8 mouse cellular contexts compared by ENCODE assay signal in the genomic region with DNA sequence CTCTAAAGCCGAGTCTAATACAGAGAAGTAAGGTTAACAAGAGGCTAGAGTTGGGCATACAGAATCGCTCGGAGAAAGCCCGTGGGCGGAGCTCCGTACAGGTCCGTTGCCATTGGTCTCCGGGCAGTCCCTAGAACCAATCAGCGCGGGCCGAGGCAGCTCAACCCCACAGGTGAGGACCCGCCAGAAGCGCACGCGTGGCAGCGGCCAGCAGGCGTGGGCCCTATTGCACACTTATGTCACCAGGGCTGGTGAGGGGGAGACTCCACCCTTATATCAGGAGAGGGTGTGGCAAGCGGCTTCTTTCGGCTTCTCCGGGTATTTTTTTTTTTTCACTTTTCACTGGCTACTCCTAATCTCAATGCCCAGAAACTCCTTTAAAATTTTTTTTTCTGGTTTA. TPM values are rescaled to one million over a fixed set of nuclear protein-coding genes. Genes with fewer than 3 reads are reported as not detected.
DNase-seq lines count a peak whose midpoint lies in the region; ATAC-seq and TF ChIP-seq lines count a peak whose summit lies in the region.

No protein-coding gene starts in this region.

- no peak for TF ChIP-seq POLR2A in bone marrow macrophage, adult 2 months (IDR thresholded peaks at IDR 0.05; ENCODE audit: borderline replicate concordance, low read depth, low read length)
- TF ChIP-seq POLR2A in testis, adult 2 months (IDR thresholded peaks at IDR 0.05; ENCODE audit: control insufficient read depth, low read depth, low read length), result no peak

- no peak overlapping the region for H3K27ac ChIP-seq in bone marrow macrophage, adult 2 months (ENCODE audit: insufficient read depth, low read depth, low read length)
- 0 out of 2 replicates have a peak overlapping the region, but pooled peaks have one; percentile 19 for H3K27ac ChIP-seq in heart, embryonic 12.5 days (ENCODE audit: poor library complexity, severe bottlenecking)
- no peak overlapping the region for H3K27ac ChIP-seq in kidney, embryonic 14.5 days (ENCODE audit: low read depth, low read length)
- no peak overlapping the region for H3K27ac ChIP-seq in liver, embryonic 15.5 days (replicated peaks)
- no peak overlapping the region for H3K27ac ChIP-seq in testis, adult 2 months (ENCODE audit: control insufficient read depth, insufficient read depth, low read depth, low read length)

- H3K4me3 ChIP-seq in bone marrow macrophage, adult 2 months (ENCODE audit: insufficient read depth, low read length), result peak overlapping the region; percentile 50
- H3K4me3 ChIP-seq in heart, embryonic 12.5 days, result peak overlapping the region; percentile 44
- H3K4me3 ChIP-seq in kidney, embryonic 14.5 days (ENCODE audit: low read length), result peak overlapping the region; percentile 29
- peak overlapping the region; percentile 21 for H3K4me3 ChIP-seq in liver, embryonic 15.5 days (replicated peaks)
- H3K4me3 ChIP-seq in testis, adult 2 months (ENCODE audit: control insufficient read depth, low read depth, low read length), result peak overlapping the region; percentile 48; the same call in 1 of the 2 replicates

- no peak for TF ChIP-seq CTCF in bone marrow macrophage, adult 2 months (IDR thresholded peaks at IDR 0.05; ENCODE audit: low read depth, low read length)
- TF ChIP-seq CTCF in testis, adult 2 months (IDR thresholded peaks at IDR 0.05; ENCODE audit: control insufficient read depth, insufficient read depth, insufficient replicate concordance, low read depth, low read length), result no peak

- H3K4me2 ChIP-seq in heart, embryonic 12.5 days, result peak overlapping the region; percentile 80
- H3K4me2 ChIP-seq in kidney, embryonic 14.5 days (replicated peaks; ENCODE audit: low read depth, low read length), result peak overlapping the region; percentile 51
- peak overlapping the region; percentile 58 for H3K4me2 ChIP-seq in liver, embryonic 15.5 days

- WGBS in heart, embryonic 12.5 days, result 6% methylated on average over 20 of the region's 20 CpGs
- WGBS in kidney, embryonic 14.5 days, result 1% methylated on average over 20 of the region's 20 CpGs
- 1% methylated on average over 20 of the region's 20 CpGs for whole genome bisulfite sequencing in liver, embryonic 15.5 days (ENCODE audit: insufficient replicate concordance)

- no peaks in the 10 kb centered on the region for H3K36me3 ChIP-seq in heart, embryonic 12.5 days
- H3K36me3 ChIP-seq in kidney, embryonic 14.5 days (ENCODE audit: control insufficient read depth, insufficient read depth, low read length), result no peaks in the 10 kb centered on the region
- H3K36me3 ChIP-seq in liver, embryonic 15.5 days (replicated peaks), result no peaks in the 10 kb centered on the region
- H3K36me3 ChIP-seq in testis, adult 2 months (ENCODE audit: control insufficient read depth, insufficient read depth, low read length), result no peaks in the 10 kb centered on the region

- H3K27me3 ChIP-seq in heart, embryonic 12.5 days (replicated peaks), result peaks cover 10% of the 10 kb centered on the region
- H3K27me3 ChIP-seq in kidney, embryonic 14.5 days (ENCODE audit: control insufficient read depth, insufficient read depth, low read length), result peaks cover 16% of the 10 kb centered on the region; the same call in 1 of the 2 replicates
- H3K27me3 ChIP-seq in liver, embryonic 15.5 days, result peaks cover 44% of the 10 kb centered on the region
- peaks cover 4% of the 10 kb centered on the region; the same call in 1 of the 2 replicates for H3K27me3 ChIP-seq in testis, adult 2 months (ENCODE audit: control insufficient read depth, insufficient read depth, low read length)

- H3K9ac ChIP-seq in heart, embryonic 12.5 days, result peak overlapping the region; percentile 24; the same call in 1 of the 2 replicates
- 0 out of 2 replicates have a peak overlapping the region, but pooled peaks have one; percentile 4 for H3K9ac ChIP-seq in kidney, embryonic 14.5 days (ENCODE audit: low read depth, low read length)
- no peak overlapping the region for H3K9ac ChIP-seq in liver, embryonic 15.5 days

- no peaks in the 10 kb centered on the region for H3K9me3 ChIP-seq in heart, embryonic 12.5 days (replicated peaks)
- H3K9me3 ChIP-seq in kidney, embryonic 14.5 days (ENCODE audit: control insufficient read depth, low read length), result no peaks in the 10 kb centered on the region
- H3K9me3 ChIP-seq in liver, embryonic 15.5 days (replicated peaks), result no peaks in the 10 kb centered on the region

- DNase-seq in B cell, adult 2 months, result peak; percentile 70 to 72
- peak; percentile 54 to 64 for DNase-seq in natural killer cell, adult 2 months (ENCODE audit: low spot score in 2 of 2)

- 0 out of 2 replicates have a peak, but pooled peaks have one; percentile 25 for ATAC-seq in erythroid progenitor cell, adult 5-6 weeks (replicated peaks; ENCODE audit: low FRiP score, poor library complexity, severe bottlenecking)
- ATAC-seq in heart, embryonic 12.5 days (ENCODE audit: insufficient number of reproducible peaks, low FRiP score), result peak; percentile 85
- ATAC-seq in kidney, embryonic 14.5 days (ENCODE audit: low FRiP score, low TSS enrichment), result peak; percentile 71; the same call in 1 of the 2 replicates
- ATAC-seq in liver, embryonic 15.5 days (ENCODE audit: insufficient read depth), result peak; percentile 76

- no peaks in the 10 kb centered on the region for H3K4me1 ChIP-seq in bone marrow macrophage, adult 2 months (ENCODE audit: control insufficient read depth, insufficient read depth, low read length)
- H3K4me1 ChIP-seq in heart, embryonic 12.5 days (replicated peaks), result peaks cover 28% of the 10 kb centered on the region
- H3K4me1 ChIP-seq in kidney, embryonic 14.5 days (ENCODE audit: control insufficient read depth, insufficient read depth, low read length), result peaks cover 28% of the 10 kb centered on the region
- H3K4me1 ChIP-seq in liver, embryonic 15.5 days (replicated peaks), result peaks cover 29% of the 10 kb centered on the region
- peaks cover 18% of the 10 kb centered on the region for H3K4me1 ChIP-seq in testis, adult 2 months (ENCODE audit: control insufficient read depth, insufficient read depth, low read length)

RNA-seq across cellular contexts. Expression of a gene that starts 7.7 kb away (rescaled TPM):
- not detected in 2 replicates for polyA plus RNA-seq in bone marrow macrophage, adult 2 months (2012; ENCODE audit: insufficient read depth, insufficient read length, missing spikeins)
- total RNA-seq in erythroid progenitor cell, adult 5-6 weeks (2015; ENCODE audit: low replicate concordance), result not detected in 2 replicates
- 0.77 TPM in 1 of 2 replicates, not detected in the other for total RNA-seq in erythroid progenitor cell, adult 5-6 weeks (2017; ENCODE audit: low replicate concordance)
- polyA plus RNA-seq in heart, embryonic 12.5 days (2016; fragmentation: Nextera tagmentation; extraction: Ambion mirVana), result 3.9 and 4.6 TPM in 2 replicates
- polyA plus RNA-seq in kidney, embryonic 14.5 days (2014; fragmentation: Nextera tagmentation; extraction: Ambion mirVana), result 17.9 and 34.0 TPM in 2 replicates
- polyA plus RNA-seq in liver, embryonic 15.5 days (2015; fragmentation: Nextera tagmentation; extraction: Ambion mirVana), result 13.4 and 14.6 TPM in 2 replicates
- polyA plus RNA-seq in testis, adult 2 months (2012; rRNA removed), result 1.9 and 2.1 TPM in 2 replicates

Comparison
In these comparisons a context has a peak if more than half of its experiments do, and no peak if none do; other contexts are left out.
1. ATAC-seq: peak in every context shown above with its lines; median percentile 85 in heart, embryonic 12.5 days; 76 in liver, embryonic 15.5 days; 71 in kidney, embryonic 14.5 days; 25 in erythroid progenitor cell, adult 5-6 weeks.